Mouse (Mus musculus) layer of hippocampus, postnatal 10 days (tissue): ENCODE results near the gene Lrrc2. TPM values are rescaled to one million over a fixed set of nuclear protein-coding genes. Genes with fewer than 3 reads are reported as not detected.

Experiments used
- DNase-seq, 2 experiments: peaks; one replicate each; pipeline ENCODE4 v3.0.0; 2021; ENCODE audit warnings: low spot score in 2 of 2
- total RNA-seq, 2 experiments: library from RNA; stranded (reverse); gene quantifications; 2 replicates each; pipeline ENCODE4 v1.2.3; 2021

The Lrrc2 gene
- total RNA-seq, 2 experiments from 2014 or later, result 1.6 to 1.7 TPM

GRCm38 (mm10) chr9:110985541-110985940 lies 34.2 kb downstream of the Lrrc2 start:
- no peak for DNase-seq

GRCm38 (mm10) chr9:110985951-110986350 lies 34.6 kb downstream of the Lrrc2 start:
- DNase-seq, result no peak

- DNase-seq, result no peak
Observed at GRCm38 (mm10) chr9:110987331-110987730, 36.0 kb downstream of the Lrrc2 start.

GRCm38 (mm10) chr9:110988078-110988477 lies 36.7 kb downstream of the Lrrc2 start:
- no peak for DNase-seq

GRCm38 (mm10) chr9:110989141-110989540 lies 37.8 kb downstream of the Lrrc2 start:
- no peak for DNase-seq

GRCm38 (mm10) chr9:110989543-110989942 lies 38.2 kb downstream of the Lrrc2 start:
- no peak for DNase-seq

- DNase-seq, result no peak
Observed at GRCm38 (mm10) chr9:110990204-110990603, 38.9 kb downstream of the Lrrc2 start, which contains the start of gene Rtp3. Gene Rtp3, minus strand, starts transcription at chr9:110990583.

- DNase-seq, result no peak
Observed at GRCm38 (mm10) chr9:110993281-110993709, 42.0 kb downstream of the Lrrc2 start.

- peak; percentile 62 to 75 for DNase-seq
Observed at GRCm38 (mm10) chr9:110994716-110995172, 43.4 kb downstream of the Lrrc2 start.

- peak; percentile 74 to 76 for DNase-seq
Observed at GRCm38 (mm10) chr9:110997245-110997644, 45.9 kb downstream of the Lrrc2 start.

GRCm38 (mm10) chr9:110999056-110999455 lies 47.7 kb downstream of the Lrrc2 start:
- DNase-seq, result no peak

- no peak for DNase-seq
Observed at GRCm38 (mm10) chr9:110999856-111000255, 48.5 kb downstream of the Lrrc2 start.

- no peak for DNase-seq
Observed at GRCm38 (mm10) chr9:111001621-111002020, 50.3 kb downstream of the Lrrc2 start.

- DNase-seq, result no peak
Observed at GRCm38 (mm10) chr9:111003279-111003678, 51.9 kb downstream of the Lrrc2 start.

GRCm38 (mm10) chr9:111006544-111006943 lies 55.2 kb downstream of the Lrrc2 start:
- no peak for DNase-seq

- no peak for DNase-seq
Observed at GRCm38 (mm10) chr9:111009763-111010162, 58.4 kb downstream of the Lrrc2 start.

- DNase-seq, result no peak
Observed at GRCm38 (mm10) chr9:111011550-111011949, 60.2 kb downstream of the Lrrc2 start.

GRCm38 (mm10) chr9:111012041-111012440 lies 60.7 kb downstream of the Lrrc2 start:
- no peak for DNase-seq

GRCm38 (mm10) chr9:111015658-111016057 lies 64.3 kb downstream of the Lrrc2 start:
- no peak for DNase-seq

- no peak for DNase-seq
Observed at GRCm38 (mm10) chr9:111019022-111019421, 67.7 kb downstream of the Lrrc2 start, which contains the start of gene Ltf. Gene Ltf, plus strand, starts transcription at chr9:111019271.

- no peak for DNase-seq
Observed at GRCm38 (mm10) chr9:111026791-111027190, 75.4 kb downstream of the Lrrc2 start.
